Mouse (Mus musculus) heart, embryonic 15.5 days (tissue): ENCODE measurements around the gene Cep83. TPM values are rescaled to one million over a fixed set of nuclear protein-coding genes. Genes with fewer than 3 reads are reported as not detected.

ENCODE experiments used
- ATAC-seq: fragments of 200-750 bp; cut with Nextera tagmentation; replicated peaks from 2 replicates; pipeline ENCODE4 v1.8.0; 2017; ENCODE audit warnings: low read depth, moderate TSS enrichment; ENCODE audit not compliant: insufficient number of reproducible peaks, insufficient read depth, low FRiP score
- H3K27ac ChIP-seq: fragments of 300-500 bp; sonication (generic); 2 replicates; pipeline ENCODE4 v1.5.1; 2015; ENCODE audit warnings: mild to moderate bottlenecking, inconsistent platforms
- H3K27me3 ChIP-seq: fragments of 300-500 bp; sonication (generic); 2 replicates; pipeline ENCODE4 v1.6.1; 2015; ENCODE audit warnings: inconsistent platforms
- H3K36me3 ChIP-seq: fragments of 300-500 bp; sonication (generic); 2 replicates; pipeline ENCODE4 v1.6.1; 2015; ENCODE audit warnings: mild to moderate bottlenecking, inconsistent platforms
- H3K4me1 ChIP-seq: fragments of 300-500 bp; sonication (generic); replicated peaks from 2 replicates; pipeline ENCODE4 v1.6.1; 2015; ENCODE audit warnings: inconsistent platforms
- H3K4me2 ChIP-seq: fragments of 300-500 bp; sonication (generic); 2 replicates; pipeline ENCODE4 v1.6.1; 2015; ENCODE audit warnings: inconsistent platforms, mild to moderate bottlenecking, moderate library complexity
- H3K4me3 ChIP-seq: fragments of 300-500 bp; sonication (generic); 2 replicates; pipeline ENCODE4 v1.5.1; 2015; ENCODE audit warnings: mild to moderate bottlenecking, inconsistent platforms
- H3K9ac ChIP-seq: fragments of 300-500 bp; sonication (generic); 2 replicates; pipeline ENCODE4 v1.6.1; 2015; ENCODE audit warnings: mild to moderate bottlenecking, inconsistent platforms
- H3K9me3 ChIP-seq: fragments of 300-500 bp; sonication (generic); replicated peaks from 2 replicates; pipeline ENCODE4 v1.6.1; 2016; ENCODE audit warnings: inconsistent platforms
- WGBS: fragments of 180-500 bp; shearing (Covaris S2); methylation state at CpG from one replicate; pipeline ENCODE4 v1.1.7; 2015; ENCODE audit warnings: mixed read lengths; 5-methylcytosine and 5-hydroxymethylcytosine counted together
- polyA plus RNA-seq: library from polyadenylated mRNA; unstranded; fragments of >200 nt; fragmentation: Nextera tagmentation; extraction: Ambion mirVana; gene quantifications from 2 replicates; pipeline ENCODE4 v1.2.1, GENCODE M21; 2015

Gene Cep83
- polyA plus RNA-seq, 1 experiment from 2014 or later: 16.3 TPM

GRCm38 (mm10) chr10:94827890-94828733 lies 139.7 kb downstream of the Cep83 start:
- H3K4me2 ChIP-seq: peak overlapping the region; percentile 6; the same call in 1 of the 2 replicates
- H3K27ac ChIP-seq: no peak overlapping the region
- ATAC-seq: no peak
- no peaks in the 10 kb centered on the region for H3K9me3 ChIP-seq
- no peaks in the 10 kb centered on the region for H3K36me3 ChIP-seq
- H3K9ac ChIP-seq: no peak overlapping the region
- H3K4me3 ChIP-seq: no peak overlapping the region
- H3K4me1 ChIP-seq: peaks cover 46% of the 10 kb centered on the region
- WGBS: 77% methylated on average over 14 of the region's 14 CpGs
- no peaks in the 10 kb centered on the region for H3K27me3 ChIP-seq

GRCm38 (mm10) chr10:94828734-94829230 lies 140.3 kb downstream of the Cep83 start:
- H3K4me3 ChIP-seq: no peak overlapping the region
- 78% methylated on average over 7 of the region's 7 CpGs for WGBS
- ATAC-seq: no peak
- H3K27ac ChIP-seq: peak overlapping the region; percentile 87
- H3K4me2 ChIP-seq: peak overlapping the region; percentile 45
- H3K9me3 ChIP-seq: no peaks in the 10 kb centered on the region
- no peaks in the 10 kb centered on the region for H3K27me3 ChIP-seq
- H3K4me1 ChIP-seq: peaks cover 43% of the 10 kb centered on the region
- no peak overlapping the region for H3K9ac ChIP-seq
- no peaks in the 10 kb centered on the region for H3K36me3 ChIP-seq

DNA sequence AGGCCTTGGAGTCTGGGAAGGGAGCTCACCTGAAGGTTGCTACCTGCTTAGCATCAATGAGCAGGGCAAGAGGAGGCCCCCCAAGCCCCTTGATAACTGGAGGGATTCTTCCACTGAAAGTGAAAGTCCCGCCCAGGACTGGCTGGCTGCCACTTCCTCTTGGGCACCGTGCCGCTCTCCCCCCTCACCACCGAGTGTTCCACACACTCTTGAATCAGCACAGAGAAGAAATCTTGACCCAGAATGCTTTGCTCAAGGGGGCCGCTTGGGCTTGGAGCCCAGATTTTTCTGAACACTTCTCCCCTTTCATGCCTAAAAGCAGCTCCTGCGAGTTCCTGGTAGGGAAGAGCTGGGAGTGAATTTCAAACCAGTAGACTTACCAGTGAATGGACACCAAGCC lies 141.0 kb downstream of the Cep83 start:
- peak; percentile 82 for ATAC-seq
- H3K4me1 ChIP-seq: peaks cover 40% of the 10 kb centered on the region
- WGBS: 13% methylated on average over 6 of the region's 6 CpGs
- 0 out of 2 replicates have a peak overlapping the region, but pooled peaks have one; percentile 16 for H3K4me3 ChIP-seq
- H3K27ac ChIP-seq: peak overlapping the region; percentile 87
- no peaks in the 10 kb centered on the region for H3K9me3 ChIP-seq
- H3K9ac ChIP-seq: no peak overlapping the region
- no peaks in the 10 kb centered on the region for H3K27me3 ChIP-seq
- no peaks in the 10 kb centered on the region for H3K36me3 ChIP-seq
- H3K4me2 ChIP-seq: peak overlapping the region; percentile 45

GRCm38 (mm10) chr10:94835874-94836273 lies 147.4 kb downstream of the Cep83 start:
- 45% methylated on average over 9 of the region's 9 CpGs for WGBS
- Histone ChIP-seq H3K27me3 (no peaks in the 10 kb centered on the region), H3K36me3 (no peaks in the 10 kb centered on the region), H3K4me2 (no peak overlapping the region), H3K9me3 (no peaks in the 10 kb centered on the region), H3K4me3 (no peak overlapping the region), H3K4me1 (peaks cover 6% of the 10 kb centered on the region), H3K27ac (no peak overlapping the region), H3K9ac (no peak overlapping the region)
- ATAC-seq: no peak
